Mouse (Mus musculus): ENCODE measurements around the gene Kat7.

DNA sequence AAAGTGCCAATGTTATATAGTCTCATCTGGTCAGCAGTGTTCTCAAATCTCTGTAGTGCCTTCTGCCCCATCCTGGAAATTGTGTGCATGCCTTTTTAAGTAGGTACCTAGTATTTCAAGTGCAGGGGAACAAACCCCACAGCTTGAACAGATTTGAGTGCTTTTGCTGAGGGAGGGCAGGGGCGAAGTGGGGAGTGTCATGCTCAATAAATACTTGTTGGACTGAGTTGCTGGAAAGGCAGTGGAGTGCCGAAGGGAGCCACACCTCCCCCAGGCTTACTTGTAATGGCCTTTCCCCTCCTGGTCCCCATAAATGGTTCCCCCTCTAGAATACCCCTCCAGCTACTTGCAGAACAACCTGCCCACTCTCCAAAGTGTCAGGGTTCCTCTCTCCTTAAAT is 34.1 kb upstream of the Kat7 start:
- TF ChIP-seq CTCF (IDR thresholded peaks at IDR 0.05; ENCODE audit: extremely low read depth, insufficient read depth, low read length) (no peak), POLR2A (IDR thresholded peaks at IDR 0.05; ENCODE audit: extremely low read depth, insufficient read depth, low read length) (no peak)
